Mouse (Mus musculus) subcutaneous adipose tissue, adult 2 months (tissue): ENCODE data around the gene Hilpda. TPM values are rescaled to one million over a fixed set of nuclear protein-coding genes. Genes with fewer than 3 reads are reported as not detected.

Experiments used
- polyA plus RNA-seq: library from polyadenylated mRNA; depleted of rRNA; stranded (reverse); fragments of >200 nt; gene quantifications from 2 replicates; pipeline ENCODE4 v1.2.3, GENCODE M21; 2012; ENCODE audit warnings: low replicate concordance; rRNA removed

The Hilpda gene
- polyA plus RNA-seq = 25.1 and 26.1 TPM in 2 replicates

GRCm38 (mm10) chr6:29272312-29273072 lies at the start of gene Hilpda:
TSS of gene Hilpda (plus strand) at chr6:29272488.

DNA sequence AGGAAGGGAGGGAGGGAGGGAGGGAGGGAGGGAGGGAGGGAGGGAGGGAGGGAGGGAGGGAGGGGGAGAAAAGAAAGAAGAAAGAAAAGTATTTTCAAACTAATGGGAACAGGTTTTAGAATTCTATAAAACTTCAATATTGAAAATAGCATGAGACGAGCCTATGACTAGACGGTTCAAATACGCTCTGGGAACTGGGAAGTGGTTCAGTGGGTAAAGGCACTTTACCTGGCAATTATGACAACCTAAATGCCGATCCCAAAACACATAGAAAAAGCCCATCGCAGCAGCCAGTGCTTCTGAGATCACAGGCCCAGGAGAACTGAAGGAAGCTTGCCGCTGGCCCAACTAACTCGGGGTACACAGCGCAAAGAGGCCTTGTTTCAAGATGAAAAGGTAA lies 7.0 kb downstream of the Hilpda start, which contains the start of gene Fam71f2:
Gene Fam71f2, plus strand, starts transcription at position 301 of the 400 bp plus-strand sequence.

GRCm38 (mm10) chr6:29318879-29319278 lies 46.6 kb downstream of the Hilpda start, which contains the start of gene Fam71f1:
TSS of gene Fam71f1 (plus strand) at chr6:29319140.

Other genes with a start within 250 kb of the Hilpda start
- 107 and 1,308 TPM in 2 replicates for gene Lep, start 212.3 kb upstream of the Hilpda start, polyA plus RNA-seq
- gene Rbm28, start 107.5 kb upstream of the Hilpda start, polyA plus RNA-seq = 11.8 and 16.9 TPM in 2 replicates
- gene Prrt4, start 92.9 kb upstream of the Hilpda start, polyA plus RNA-seq = 2.1 and 3.6 TPM in 2 replicates
- 59.3 and 87.4 TPM in 2 replicates for gene Impdh1, start 56.1 kb upstream of the Hilpda start, polyA plus RNA-seq
- gene Fam71f2, start 7.1 kb downstream of the Hilpda start, polyA plus RNA-seq = 1.6 and 1.7 TPM in 2 replicates
- gene Fam71f1, start 46.7 kb downstream of the Hilpda start, polyA plus RNA-seq = not detected in 2 replicates
- 125 and 141 TPM in 2 replicates for gene Calu, start 75.6 kb downstream of the Hilpda start, polyA plus RNA-seq
- 2.0 TPM in 1 of 2 replicates, not detected in the other for gene Opn1sw, start 116.0 kb downstream of the Hilpda start, polyA plus RNA-seq
- gene Ccdc136, start 123.8 kb downstream of the Hilpda start, polyA plus RNA-seq = 1.2 and 19.6 TPM in 2 replicates
- gene Flnc, start 160.8 kb downstream of the Hilpda start, polyA plus RNA-seq = 5.5 and 55.5 TPM in 2 replicates
- gene Atp6v1f, start 195.2 kb downstream of the Hilpda start, polyA plus RNA-seq = 274 and 278 TPM in 2 replicates
- gene Atp6v1fnb, start 198.9 kb downstream of the Hilpda start, polyA plus RNA-seq = 0.28 TPM in 1 of 2 replicates, not detected in the other
- 24.4 and 39.2 TPM in 2 replicates for gene Kcp, start 235.5 kb downstream of the Hilpda start, polyA plus RNA-seq